Mouse (Mus musculus): ENCODE results near the gene Pla2g1b. TPM values are rescaled to one million over a fixed set of nuclear protein-coding genes. Genes with fewer than 3 reads are reported as not detected.

The Pla2g1b gene
- total RNA-seq, 2 experiments from 2014 or later: not detected

DNA sequence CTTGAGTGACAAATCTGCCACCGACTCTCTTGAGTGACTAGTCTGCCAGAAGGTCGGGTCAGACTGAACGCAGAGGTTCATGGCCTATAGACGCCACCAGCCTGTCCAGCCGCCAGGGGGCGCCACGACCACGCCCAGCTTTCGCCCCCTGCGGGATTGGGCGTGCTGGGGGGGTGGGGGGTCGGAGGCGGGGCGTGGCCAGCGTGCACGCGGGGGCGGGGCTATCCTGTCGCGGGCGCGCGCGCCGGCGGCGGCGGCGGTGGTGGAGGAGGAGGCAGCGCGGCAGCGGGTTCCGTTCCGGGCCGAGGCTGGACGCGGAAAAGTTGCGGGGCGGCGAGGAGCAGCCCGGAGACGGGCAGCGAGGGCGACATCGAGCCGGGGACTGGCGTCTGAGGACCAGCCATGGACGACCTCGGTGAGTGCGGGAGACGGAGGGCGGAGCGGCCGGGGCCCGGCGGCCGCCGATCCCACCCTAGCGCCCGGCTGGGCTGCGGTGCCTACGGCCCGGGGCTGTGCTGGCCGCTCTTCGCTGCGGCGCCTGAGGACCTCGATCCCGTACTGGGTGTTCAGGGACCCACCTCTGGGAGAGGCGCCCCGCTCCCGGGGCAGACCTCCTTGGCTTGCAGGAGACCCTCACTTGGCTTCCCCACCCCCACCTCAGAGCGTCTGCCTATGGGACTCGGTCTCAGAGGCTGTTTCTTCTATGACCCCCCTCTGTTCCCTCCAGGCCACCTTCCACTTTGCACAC lies 40.6 kb downstream of the Pla2g1b start, which contains the start of gene Pxn:
Pxn (plus strand) TSS at position 223 of the 748 bp plus-strand sequence.
- peak within 1 kb of the TSS; percentile 77 for H3K4me3 ChIP-seq
- intact Hi-C loops (cut with DNase I): loop anchor here (1.0 to 5.0 kb wide), 2 partner anchors 32 to 51 kb away; partner anchors contain the start of gene Rplp0
- peak; percentile 97 for DNase-seq
- H3K27ac ChIP-seq: peak within 1 kb of the TSS; percentile 98
- TF ChIP-seq CTCF (IDR thresholded peaks at IDR 0.05): peak; percentile 92

DNA sequence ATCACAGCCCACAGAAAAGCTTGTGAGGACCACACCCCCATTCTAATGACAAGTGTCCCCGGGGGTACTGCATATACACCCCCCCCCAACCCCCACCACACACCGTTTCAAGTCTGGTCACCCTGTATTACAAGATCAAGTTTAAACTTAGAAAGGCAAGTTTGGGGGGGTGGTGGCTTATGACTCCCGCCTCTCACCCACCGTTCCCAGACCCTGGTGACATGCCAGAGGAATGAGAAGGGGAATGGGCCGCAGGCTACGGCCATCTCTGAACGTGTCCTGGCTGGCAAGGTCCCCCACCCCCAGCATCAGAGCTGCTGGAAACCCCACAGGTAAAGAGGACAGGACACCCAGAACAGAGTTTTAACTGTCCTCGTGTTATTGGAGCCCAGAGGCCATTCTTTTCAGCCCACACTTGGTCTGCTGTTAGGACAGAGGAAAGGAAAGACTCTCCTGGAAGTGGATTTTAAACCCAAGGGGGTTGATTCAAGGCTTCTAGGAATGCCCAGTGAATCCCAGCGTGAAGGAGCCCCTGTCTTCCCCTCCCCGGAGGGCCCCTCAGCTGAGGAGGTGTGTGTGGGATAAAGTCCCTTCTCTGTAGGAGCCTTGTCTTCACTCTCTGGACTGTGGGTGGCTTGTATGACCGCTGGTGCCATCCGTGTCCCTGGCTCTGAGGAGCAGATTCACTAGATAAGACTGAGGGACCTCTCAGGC lies 41.4 kb downstream of the Pla2g1b start:
- peak overlapping the region; percentile 77 for H3K4me3 ChIP-seq
- TF ChIP-seq CTCF (IDR thresholded peaks at IDR 0.05): no peak
- peak overlapping the region; percentile 98 for H3K27ac ChIP-seq
- DNase-seq: no peak
- intact Hi-C loops (cut with DNase I): loop anchor here (5.0 kb wide), 1 partner anchor 50 kb away; the partner anchor contains the start of gene Rplp0

DNA sequence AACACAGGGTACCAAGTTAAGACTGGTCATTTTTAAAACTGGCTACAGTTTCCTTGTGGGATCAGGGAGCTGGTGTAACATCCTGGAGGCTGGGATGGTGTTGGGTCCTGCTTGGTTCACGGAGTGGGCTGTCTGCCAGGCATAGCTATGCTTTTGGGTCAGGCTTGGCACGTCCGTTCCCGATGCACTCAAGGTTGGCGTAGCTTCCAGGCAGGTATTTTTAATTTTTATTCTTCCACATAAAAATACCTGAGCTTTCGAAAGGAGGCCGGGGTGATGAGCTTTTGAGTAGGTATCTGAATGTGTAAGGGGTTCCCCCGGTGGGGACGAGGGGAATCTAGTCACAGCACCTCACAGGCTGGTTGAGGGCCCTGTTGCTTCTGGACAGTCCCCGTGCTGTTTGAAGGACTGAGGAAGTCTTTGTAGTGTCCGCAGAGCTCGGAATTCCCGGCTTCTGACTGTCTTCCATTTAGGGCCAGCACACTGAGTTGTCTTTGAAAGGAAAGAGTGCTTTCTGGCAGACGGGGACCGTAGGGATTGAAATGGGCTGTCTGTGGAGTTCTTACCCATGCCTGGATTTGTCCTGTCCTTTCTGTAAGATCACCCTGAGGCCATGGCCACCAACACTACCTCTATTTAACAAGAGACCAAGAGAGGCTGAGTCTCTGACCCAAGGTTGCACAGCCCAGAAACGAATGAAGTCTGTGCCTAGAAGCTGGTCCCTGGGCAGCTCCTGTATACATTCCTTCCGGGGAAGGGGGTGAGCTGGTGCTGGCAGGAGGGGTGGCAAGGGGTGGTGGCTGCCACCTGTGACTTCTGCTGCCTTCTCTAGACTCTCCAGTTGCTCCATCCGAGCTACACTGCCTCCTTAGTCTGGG lies 42.2 kb downstream of the Pla2g1b start:
- Histone ChIP-seq H3K4me3 (peak overlapping the region; percentile 77), H3K27ac (peak overlapping the region; percentile 98)
- peak; percentile 78 for DNase-seq
- no peak for TF ChIP-seq CTCF (IDR thresholded peaks at IDR 0.05)
- intact Hi-C loops (cut with DNase I): loop anchor here (5.0 kb wide), 1 partner anchor 49 kb away; the partner anchor contains the start of gene Rplp0

DNA sequence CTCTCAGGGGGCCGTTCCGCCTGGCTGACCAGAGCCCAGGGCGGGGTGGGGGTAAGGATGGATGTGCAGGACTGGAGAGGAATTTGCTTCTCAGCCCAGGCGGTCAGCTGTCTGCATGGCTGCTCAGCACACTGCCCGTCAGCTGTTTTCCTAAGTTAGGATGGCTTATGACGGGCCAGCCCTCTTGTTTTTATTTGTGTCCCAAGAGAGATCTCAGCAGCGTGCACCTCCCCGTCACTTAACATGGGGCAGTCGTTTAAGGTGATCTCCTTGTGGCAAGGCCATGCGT lies 42.7 kb downstream of the Pla2g1b start:
- TF ChIP-seq CTCF (IDR thresholded peaks at IDR 0.05): no peak

DNA sequence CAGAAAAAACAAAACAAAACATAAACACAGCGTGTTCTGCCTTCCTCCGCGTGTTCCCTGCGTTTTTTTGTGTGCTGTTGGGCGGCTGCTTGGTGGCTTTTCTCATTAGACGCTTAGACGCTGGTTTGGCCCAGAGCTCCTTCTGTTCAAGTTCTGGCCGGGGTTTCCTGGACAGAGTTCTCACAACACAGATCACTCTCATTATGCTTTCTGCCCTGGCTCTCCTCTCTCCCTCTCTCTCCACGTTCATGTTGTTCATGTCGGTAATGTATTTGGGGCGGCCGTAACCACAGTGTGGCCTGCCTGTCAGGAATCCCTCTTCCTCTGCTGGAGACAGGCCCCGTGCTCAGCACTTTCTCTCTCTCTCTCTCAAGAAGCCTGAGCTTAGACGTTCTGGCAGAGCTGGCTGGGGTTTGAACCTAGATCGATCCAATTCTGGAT lies 43.3 kb downstream of the Pla2g1b start:
- peak; percentile 69 for DNase-seq
- no peak for TF ChIP-seq CTCF (IDR thresholded peaks at IDR 0.05)
- intact Hi-C loops (cut with DNase I): loop anchor here (5.0 kb wide), 1 partner anchor 48 kb away; the partner anchor contains the start of gene Rplp0
- peak overlapping the region; percentile 77 for H3K4me3 ChIP-seq
- peak overlapping the region; percentile 98 for H3K27ac ChIP-seq

More for the DNA sequence above, 42.7 kb downstream of the Pla2g1b start:
- intact Hi-C loops (cut with DNase I): loop anchor here (5.0 kb wide), 1 partner anchor 48 kb away; the partner anchor contains the start of gene Rplp0
- DNase-seq: peak; percentile 86
- peak overlapping the region; percentile 98 for H3K27ac ChIP-seq
- H3K4me3 ChIP-seq: peak overlapping the region; percentile 77

DNA sequence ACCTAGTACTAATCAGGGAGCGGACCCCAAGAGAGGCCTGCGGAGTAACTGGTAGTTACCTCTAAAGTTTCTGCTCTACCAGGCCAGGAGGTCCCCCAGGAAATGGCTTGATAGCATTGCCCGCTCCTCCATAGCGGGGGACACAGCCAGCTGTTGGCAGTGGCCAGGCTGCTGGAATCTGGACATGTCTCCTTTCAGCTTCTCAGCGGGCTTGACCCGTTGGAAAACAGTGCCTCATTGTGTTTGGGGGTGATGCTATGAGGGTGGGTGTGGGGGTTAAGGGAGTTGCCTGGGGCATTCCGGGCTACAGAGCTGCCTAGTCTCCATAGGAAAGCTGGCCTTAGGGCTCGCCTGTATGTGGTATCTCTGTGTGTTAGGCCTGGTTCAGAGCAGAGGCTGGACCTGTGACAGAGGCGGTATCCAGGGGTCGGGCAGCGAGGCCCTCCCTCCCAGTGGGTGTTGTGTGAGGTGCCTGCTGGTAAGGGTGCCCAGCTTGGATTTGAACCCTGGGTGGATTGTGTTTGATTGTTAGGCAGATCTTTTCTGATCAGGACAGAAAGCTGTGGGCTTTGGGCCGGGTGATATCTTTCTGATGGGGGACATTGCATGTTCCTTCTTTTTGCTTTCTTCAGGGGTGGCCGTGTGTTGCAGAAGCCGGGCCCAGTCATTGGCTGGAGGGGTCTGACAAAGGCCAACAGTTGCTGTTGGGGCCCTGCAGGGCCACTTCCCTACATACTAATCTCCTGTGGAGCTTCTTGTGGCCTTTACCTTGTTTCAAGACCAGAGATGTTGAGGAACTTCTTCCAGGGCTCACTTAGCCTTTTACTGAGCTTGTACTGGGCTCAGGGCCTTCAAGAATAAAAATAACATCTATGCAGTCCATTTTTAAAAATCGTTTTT lies 44.0 kb downstream of the Pla2g1b start:
- peak overlapping the region; percentile 77 for H3K4me3 ChIP-seq
- intact Hi-C loops (cut with DNase I): loop anchor here (5.0 kb wide), 1 partner anchor 47 kb away; the partner anchor contains the start of gene Rplp0
- no peak for TF ChIP-seq CTCF (IDR thresholded peaks at IDR 0.05)
- peak; percentile 56 for DNase-seq
- H3K27ac ChIP-seq: peak overlapping the region; percentile 98

DNA sequence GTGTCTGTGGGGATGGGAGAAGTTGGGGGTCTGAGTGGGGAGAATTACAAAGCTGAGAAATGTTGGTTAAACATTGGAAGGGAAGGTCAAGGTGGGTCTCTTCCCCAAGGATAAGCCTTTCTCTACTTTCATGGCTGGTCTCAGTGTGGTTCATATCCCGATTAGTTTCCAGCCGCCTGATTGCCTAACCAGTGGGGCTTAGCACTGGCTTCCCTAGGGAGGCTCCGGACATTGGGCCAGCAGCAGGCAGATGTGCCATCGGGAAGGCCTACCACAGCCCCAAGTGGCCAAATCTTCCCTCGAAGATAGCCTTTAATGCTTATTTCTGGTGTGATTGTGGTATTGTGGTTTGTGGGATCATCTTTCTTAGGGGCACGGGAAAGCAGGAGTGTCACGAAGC lies 46.3 kb downstream of the Pla2g1b start:
- DNase-seq: peak; percentile 67
- no peak for TF ChIP-seq CTCF (IDR thresholded peaks at IDR 0.05)
- intact Hi-C loops (cut with DNase I): no loop called here
- Histone ChIP-seq H3K4me3 (peak overlapping the region; percentile 11; the same call in 1 of the 2 replicates), H3K27ac (peak overlapping the region; percentile 90)

DNA sequence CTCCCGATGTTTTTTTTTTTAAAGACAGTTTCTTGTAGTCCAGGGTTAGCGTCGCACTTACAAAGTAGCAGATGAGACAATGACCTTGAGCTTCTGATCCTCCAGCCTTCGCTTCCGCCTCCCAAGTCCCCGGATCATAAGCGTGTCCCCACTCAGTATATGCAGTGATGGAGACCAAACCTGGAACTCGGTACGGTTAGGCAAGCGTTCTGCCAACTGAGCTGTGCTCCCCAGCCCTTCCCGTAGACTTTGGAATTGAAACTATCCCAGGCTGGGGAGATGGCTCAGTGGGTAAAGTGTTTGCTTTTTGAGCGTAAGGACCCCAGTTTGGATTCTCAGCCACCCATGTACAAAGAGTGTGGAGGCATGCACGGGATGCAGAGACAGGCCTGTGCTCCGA lies 47.2 kb downstream of the Pla2g1b start:
- intact Hi-C loops (cut with DNase I): no loop called here
- Histone ChIP-seq H3K27ac (peak overlapping the region; percentile 90), H3K4me3 (no peak overlapping the region)
- DNase-seq: no peak
- TF ChIP-seq CTCF (IDR thresholded peaks at IDR 0.05): no peak

DNA sequence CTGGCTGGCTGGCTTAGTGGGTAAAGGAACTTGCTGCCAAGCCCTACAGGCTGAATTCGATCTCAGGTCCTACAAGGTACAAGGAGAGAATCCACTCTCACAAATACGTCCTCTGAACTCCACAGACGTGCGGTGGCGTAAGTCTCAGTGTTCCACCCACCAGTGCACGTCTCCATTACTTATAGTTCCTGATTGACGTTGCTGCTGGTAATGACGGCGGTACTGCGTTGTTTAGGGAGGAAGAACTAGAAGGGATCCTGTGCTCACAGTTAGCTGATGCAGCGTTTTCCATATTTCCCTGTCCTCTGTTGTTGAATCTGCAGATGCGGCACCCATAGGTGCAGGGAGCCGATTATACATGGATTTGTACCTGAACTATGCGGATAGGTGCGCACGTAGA lies 47.7 kb downstream of the Pla2g1b start:
- H3K4me3 ChIP-seq: peak overlapping the region; percentile 20; the same call in 1 of the 2 replicates
- TF ChIP-seq CTCF (IDR thresholded peaks at IDR 0.05): no peak
- intact Hi-C loops (cut with DNase I): no loop called here
- H3K27ac ChIP-seq: peak overlapping the region; percentile 90
- no peak for DNase-seq

DNA sequence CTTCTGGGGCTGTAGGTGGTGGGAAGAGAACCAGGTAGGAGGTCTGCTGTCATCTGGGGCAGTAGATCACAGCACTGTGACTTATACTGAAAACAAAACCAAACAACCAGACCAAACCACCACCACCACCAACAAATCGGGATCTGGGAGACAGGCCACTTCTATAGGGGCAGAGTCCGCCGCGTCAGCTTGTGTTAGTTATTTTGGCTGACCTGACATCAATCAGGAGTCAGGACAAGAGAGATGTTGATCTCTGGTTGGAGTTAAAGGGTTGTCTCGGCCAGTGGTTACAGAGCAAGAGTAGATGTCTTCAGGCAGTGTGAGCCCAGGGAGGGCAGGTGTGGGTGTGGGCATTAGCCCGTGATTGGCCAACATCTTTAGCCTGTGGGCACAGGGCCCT lies 48.3 kb downstream of the Pla2g1b start:
- no peak for DNase-seq
- Histone ChIP-seq H3K27ac (peak overlapping the region; percentile 90), H3K4me3 (peak overlapping the region; percentile 58)
- intact Hi-C loops (cut with DNase I): no loop called here
- no peak for TF ChIP-seq CTCF (IDR thresholded peaks at IDR 0.05)

DNA sequence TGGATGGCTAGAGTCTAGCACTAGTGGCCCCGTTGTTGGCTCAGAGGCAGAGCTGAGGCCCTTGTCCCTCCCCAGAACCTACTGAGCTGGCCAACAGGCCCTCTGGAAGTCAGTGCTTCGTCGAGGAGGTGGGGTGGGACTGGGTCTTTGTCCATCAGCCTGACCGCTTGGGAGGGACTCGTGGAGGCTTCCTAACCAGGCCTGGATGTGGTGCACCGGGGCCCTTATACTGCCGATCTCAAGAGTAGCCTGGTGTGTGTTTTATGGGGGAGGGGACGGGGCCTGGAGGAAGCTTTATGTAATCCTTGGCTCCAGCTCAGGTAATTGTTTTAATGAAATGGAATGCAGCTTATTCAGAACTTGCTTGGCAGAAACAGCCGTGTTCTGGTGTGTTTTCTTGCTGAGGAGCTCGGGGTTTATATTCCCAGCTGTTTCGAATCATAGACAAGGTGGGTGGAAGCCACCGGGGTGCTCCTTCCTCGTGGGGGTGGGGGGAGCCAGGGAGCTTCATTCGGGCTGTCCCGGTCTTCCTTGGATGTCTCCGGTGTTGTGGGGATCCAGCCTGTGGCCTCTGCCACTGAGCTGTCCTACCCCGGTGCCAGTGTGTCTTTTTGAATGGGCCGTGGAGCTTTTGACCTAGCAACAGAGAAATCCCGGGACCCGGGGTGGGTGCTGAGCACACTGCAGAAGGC lies 49.0 kb downstream of the Pla2g1b start:
- H3K4me3 ChIP-seq: peak overlapping the region; percentile 58
- DNase-seq: peak; percentile 70
- TF ChIP-seq CTCF (IDR thresholded peaks at IDR 0.05): no peak
- intact Hi-C loops (cut with DNase I): no loop called here
- peak overlapping the region; percentile 90 for H3K27ac ChIP-seq

All from gastrocnemius, adult 2 months (tissue).